Mouse (Mus musculus): ENCODE results near the gene Olfr1313. TPM values are rescaled to one million over a fixed set of nuclear protein-coding genes. Genes with fewer than 3 reads are reported as not detected.
"Not testable (repeated sequence)": the region's sequence is repeated elsewhere in the genome, so short reads cannot be mapped to it uniquely, and the experiment has no call there.

Olfr1313 gene
- polyA plus RNA-seq (2015; fragmentation: Nextera tagmentation; extraction: Ambion mirVana), result not detected in 2 replicates

GRCm38 (mm10) chr2:112077743-112078142 is at the start of gene Olfr1313:
Gene Olfr1313, minus strand, starts transcription at chr2:112077843.
- no peak within 1 kb of the TSS for H3K27ac ChIP-seq (replicated peaks)
- H3K4me1 ChIP-seq (replicated peaks), result no peaks in the 10 kb centered on the region
- no peaks in the 10 kb centered on the region for H3K36me3 ChIP-seq
- no peak for ATAC-seq (ENCODE audit: low read depth)
- no peaks in the 10 kb centered on the region for H3K27me3 ChIP-seq
- no peak within 1 kb of the TSS for H3K4me2 ChIP-seq
- H3K9me3 ChIP-seq, result no peaks in the 10 kb centered on the region
- H3K4me3 ChIP-seq, result no peak within 1 kb of the TSS
- no peak within 1 kb of the TSS for H3K9ac ChIP-seq

DNA sequence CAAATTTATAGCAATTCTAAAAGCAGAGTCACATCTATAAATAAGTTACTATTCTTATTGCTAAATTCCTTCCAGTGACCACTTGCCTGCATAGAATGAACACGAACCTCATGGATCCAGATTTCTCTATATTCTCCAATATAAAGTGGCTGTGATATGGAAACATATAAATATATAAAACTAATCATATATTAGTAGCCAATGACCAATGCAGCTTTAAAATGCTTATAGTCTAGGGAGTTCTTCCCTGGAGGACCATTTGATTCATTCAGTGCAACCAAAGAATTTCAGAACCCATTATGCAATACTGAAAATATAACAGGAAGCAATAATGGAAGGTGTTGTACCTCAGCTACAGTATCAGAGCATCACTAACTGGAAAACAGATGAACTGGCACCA is 37.7 kb upstream of the Olfr1313 start, which contains the start of gene Olfr1315-ps1:
Gene Olfr1315-ps1, minus strand, starts transcription at position 101 of the 400 bp plus-strand sequence.
- H3K27me3 ChIP-seq, result no peaks in the 10 kb centered on the region
- H3K36me3 ChIP-seq, result no peaks in the 10 kb centered on the region
- H3K27ac ChIP-seq (replicated peaks), result no peak within 1 kb of the TSS
- no peak within 1 kb of the TSS for H3K4me2 ChIP-seq
- WGBS, result 76% methylated on average over 1 of the region's 1 CpGs
- no peak for ATAC-seq (ENCODE audit: low read depth)
- H3K4me3 ChIP-seq, result no peak within 1 kb of the TSS
- no peak within 1 kb of the TSS for H3K9ac ChIP-seq
- no peaks in the 10 kb centered on the region for H3K4me1 ChIP-seq (replicated peaks)
- H3K9me3 ChIP-seq, result no peaks in the 10 kb centered on the region

DNA sequence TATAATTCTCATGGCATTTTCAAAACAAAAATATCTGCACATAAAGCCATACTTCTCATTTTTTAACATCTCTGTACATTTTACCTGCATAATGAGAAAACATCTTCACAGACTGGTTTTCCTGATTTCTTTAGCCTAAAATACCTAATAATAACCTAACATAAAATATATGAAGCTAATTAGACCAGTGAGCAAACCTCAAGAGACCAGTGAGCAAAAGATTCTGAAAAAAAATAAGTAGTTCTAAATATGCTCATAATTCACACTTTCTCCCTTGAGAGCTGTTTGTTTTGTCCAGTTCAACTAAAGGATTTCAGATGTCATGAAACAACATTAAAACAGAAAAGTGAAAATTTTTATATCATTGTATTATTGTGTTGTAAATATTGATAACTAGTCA is 19.0 kb upstream of the Olfr1313 start, which contains the start of gene Olfr1314:
Gene Olfr1314, minus strand, starts transcription at position 101 of the 400 bp plus-strand sequence.
- Histone ChIP-seq H3K4me3 (no peak within 1 kb of the TSS), H3K4me1 (replicated peaks) (no peaks in the 10 kb centered on the region), H3K27ac (replicated peaks) (no peak within 1 kb of the TSS), H3K27me3 (no peaks in the 10 kb centered on the region), H3K9me3 (no peaks in the 10 kb centered on the region), H3K9ac (no peak within 1 kb of the TSS), H3K4me2 (no peak within 1 kb of the TSS), H3K36me3 (no peaks in the 10 kb centered on the region)
- ATAC-seq (ENCODE audit: low read depth), result no peak

DNA sequence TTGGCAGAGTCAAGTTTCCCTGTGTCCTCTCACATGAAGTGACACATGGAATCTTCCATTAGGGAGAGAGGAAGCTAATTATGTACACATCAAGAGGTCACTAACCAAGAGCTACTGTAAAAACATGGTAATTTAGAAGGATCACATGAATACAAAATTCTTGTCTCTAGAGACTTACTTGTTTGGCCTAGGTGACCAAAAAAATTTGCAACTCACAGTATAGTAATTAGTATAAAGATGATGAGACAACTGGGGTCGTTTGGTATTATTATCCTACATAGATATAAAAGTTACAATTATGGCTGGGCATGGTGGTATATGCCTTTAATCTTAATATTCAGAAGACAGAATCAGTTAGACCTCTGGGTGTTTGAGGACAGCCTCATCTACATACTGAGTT is 27.5 kb downstream of the Olfr1313 start, which contains the start of gene Olfr1312:
Gene Olfr1312, minus strand, starts transcription at position 101 of the 400 bp plus-strand sequence.
- Histone ChIP-seq H3K4me1 (replicated peaks) (no peaks in the 10 kb centered on the region), H3K9ac (no peak within 1 kb of the TSS), H3K27ac (replicated peaks) (no peak within 1 kb of the TSS), H3K4me2 (no peak within 1 kb of the TSS), H3K36me3 (no peaks in the 10 kb centered on the region), H3K9me3 (no peaks in the 10 kb centered on the region), H3K4me3 (no peak within 1 kb of the TSS), H3K27me3 (no peaks in the 10 kb centered on the region)
- 41% methylated on average over 1 of the region's 1 CpGs for WGBS
- no peak for ATAC-seq (ENCODE audit: low read depth)

GRCm38 (mm10) chr2:112026971-112027370 is 50.7 kb downstream of the Olfr1313 start:
- H3K9me3 ChIP-seq, H3K9ac ChIP-seq: not testable (repeated sequence)
- WGBS, result 62% methylated on average over 6 of the region's 6 CpGs

DNA sequence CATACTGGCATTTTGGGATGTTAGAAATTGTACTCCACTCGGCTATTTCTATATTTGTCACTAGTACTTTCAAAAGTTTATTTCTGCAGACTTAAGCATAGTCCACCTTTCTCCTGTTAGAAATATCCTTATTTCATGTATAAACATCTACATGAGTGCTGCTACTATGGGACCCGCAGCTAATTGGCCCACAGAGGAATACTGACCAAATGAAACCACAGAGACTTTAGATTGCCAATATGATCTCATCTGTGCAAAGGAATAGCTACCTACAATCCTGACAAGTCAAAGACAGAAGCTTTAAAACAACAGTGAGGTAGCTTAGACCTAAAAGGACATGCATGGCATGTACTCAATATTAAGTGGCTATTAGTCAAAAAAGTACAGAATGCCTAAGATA is 53.3 kb downstream of the Olfr1313 start, which contains the start of gene Olfr1311:
Gene Olfr1311, minus strand, starts transcription at position 101 of the 400 bp plus-strand sequence.
- H3K27ac ChIP-seq (replicated peaks), result no peak within 1 kb of the TSS

More at GRCm38 (mm10) chr2:112026971-112027370, 50.7 kb downstream of the Olfr1313 start:
- not testable (repeated sequence) for H3K27ac ChIP-seq (replicated peaks); H3K36me3 ChIP-seq; H3K4me1 ChIP-seq (replicated peaks); H3K4me3 ChIP-seq; H3K4me2 ChIP-seq; H3K27me3 ChIP-seq; ATAC-seq (ENCODE audit: low read depth)

More for the DNA sequence above, 53.3 kb downstream of the Olfr1313 start, which contains the start of gene Olfr1311:
- no peak within 1 kb of the TSS for H3K9ac ChIP-seq
- no peak within 1 kb of the TSS for H3K4me3 ChIP-seq
- no peak for ATAC-seq (ENCODE audit: low read depth)
- no peaks in the 10 kb centered on the region for H3K36me3 ChIP-seq
- H3K9me3 ChIP-seq, result no peaks in the 10 kb centered on the region
- H3K27me3 ChIP-seq, result no peaks in the 10 kb centered on the region
- no peaks in the 10 kb centered on the region for H3K4me1 ChIP-seq (replicated peaks)
- no peak within 1 kb of the TSS for H3K4me2 ChIP-seq
- 88% methylated on average over 2 of the region's 2 CpGs for WGBS

Other genes starting within 250 kb of the Olfr1313 start
- not detected in 2 replicates for gene Olfr1305, start 200.7 kb downstream of the Olfr1313 start, polyA plus RNA-seq (2015; fragmentation: Nextera tagmentation; extraction: Ambion mirVana)
- not detected in 2 replicates for gene Olfr1306, start 161.6 kb downstream of the Olfr1313 start, polyA plus RNA-seq (2015; fragmentation: Nextera tagmentation; extraction: Ambion mirVana)
- 0.01 TPM in 1 of 2 replicates, not detected in the other for gene Olfr1307, start 128.4 kb downstream of the Olfr1313 start, polyA plus RNA-seq (2015; fragmentation: Nextera tagmentation; extraction: Ambion mirVana)
- gene Olfr1308, start 112.9 kb downstream of the Olfr1313 start, polyA plus RNA-seq (2015; fragmentation: Nextera tagmentation; extraction: Ambion mirVana), result not detected in 2 replicates
- gene Olfr1309, start 87.6 kb downstream of the Olfr1313 start, polyA plus RNA-seq (2015; fragmentation: Nextera tagmentation; extraction: Ambion mirVana), result not detected in 2 replicates
- not detected in 2 replicates for gene Olfr1310, start 65.1 kb downstream of the Olfr1313 start, polyA plus RNA-seq (2015; fragmentation: Nextera tagmentation; extraction: Ambion mirVana)
- not detected in 2 replicates for gene Olfr1311, start 53.4 kb downstream of the Olfr1313 start, polyA plus RNA-seq (2015; fragmentation: Nextera tagmentation; extraction: Ambion mirVana)
- gene Olfr1312, start 27.6 kb downstream of the Olfr1313 start, polyA plus RNA-seq (2015; fragmentation: Nextera tagmentation; extraction: Ambion mirVana), result not detected in 2 replicates
- gene Olfr1314, start 18.9 kb upstream of the Olfr1313 start, polyA plus RNA-seq (2015; fragmentation: Nextera tagmentation; extraction: Ambion mirVana), result not detected in 2 replicates
- not detected in 2 replicates for gene Olfr1315-ps1, start 37.6 kb upstream of the Olfr1313 start, polyA plus RNA-seq (2015; fragmentation: Nextera tagmentation; extraction: Ambion mirVana)
- not detected in 2 replicates for gene Olfr1316, start 57.1 kb upstream of the Olfr1313 start, polyA plus RNA-seq (2015; fragmentation: Nextera tagmentation; extraction: Ambion mirVana)
- gene Olfr1317, start 62.5 kb upstream of the Olfr1313 start, polyA plus RNA-seq (2015; fragmentation: Nextera tagmentation; extraction: Ambion mirVana), result not detected in 2 replicates
- gene Olfr1318, start 76.4 kb upstream of the Olfr1313 start, polyA plus RNA-seq (2015; fragmentation: Nextera tagmentation; extraction: Ambion mirVana), result 0.06 TPM in 1 of 2 replicates, not detected in the other
- 18.5 and 21.7 TPM in 2 replicates for gene Lpcat4, start 161.6 kb upstream of the Olfr1313 start, polyA plus RNA-seq (2015; fragmentation: Nextera tagmentation; extraction: Ambion mirVana)
- 0.11 TPM in 1 of 2 replicates, not detected in the other for gene Nutm1, start 181.4 kb upstream of the Olfr1313 start, polyA plus RNA-seq (2015; fragmentation: Nextera tagmentation; extraction: Ambion mirVana)
- 163 and 172 TPM in 2 replicates for gene Nop10, start 184.1 kb upstream of the Olfr1313 start, polyA plus RNA-seq (2015; fragmentation: Nextera tagmentation; extraction: Ambion mirVana)
- gene Slc12a6, start 188.0 kb upstream of the Olfr1313 start, polyA plus RNA-seq (2015; fragmentation: Nextera tagmentation; extraction: Ambion mirVana), result 13.6 and 15.0 TPM in 2 replicates
- not detected in 2 replicates for gene Gm21985, start 188.5 kb upstream of the Olfr1313 start, polyA plus RNA-seq (2015; fragmentation: Nextera tagmentation; extraction: Ambion mirVana)

All from neural tube, embryonic 13.5 days (tissue).